Mouse (Mus musculus): ENCODE data around the gene Fat4. TPM values are rescaled to one million over a fixed set of nuclear protein-coding genes. Genes with fewer than 3 reads are reported as not detected.

Gene Fat4
- polyA plus RNA-seq, 1 experiment, result 0.24 TPM

DNA sequence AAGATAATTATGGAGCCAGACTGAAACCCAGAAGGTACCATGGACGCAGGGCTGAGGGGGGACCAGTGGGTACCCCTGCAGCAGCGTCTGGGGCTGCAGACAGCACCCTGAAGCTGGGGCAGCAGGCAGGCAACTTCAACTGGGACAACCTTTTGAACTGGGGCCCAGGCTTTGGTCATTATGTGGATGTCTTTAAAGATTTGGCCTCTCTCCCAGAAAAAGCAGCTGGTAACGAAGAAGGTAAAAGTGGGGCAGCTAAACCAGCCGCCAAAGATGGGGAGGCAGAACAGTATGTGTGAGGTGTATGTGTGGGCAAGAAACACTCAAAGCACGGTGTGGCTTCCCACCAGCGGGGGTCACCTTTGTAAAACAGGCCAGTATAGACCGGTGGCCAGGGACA is 123.8 kb downstream of the Fat4 start:
- H3K36me3 ChIP-seq (ENCODE audit: control insufficient read depth, insufficient read depth), result no peaks in the 10 kb centered on the region
- no peak overlapping the region for H3K4me2 ChIP-seq (ENCODE audit: low read depth)
- H3K79me2 ChIP-seq (ENCODE audit: control insufficient read depth, insufficient read depth), result no peaks in the 10 kb centered on the region
- H3K27me3 ChIP-seq (ENCODE audit: control insufficient read depth, insufficient read depth, insufficient read length), result no peaks in the 10 kb centered on the region
- H3K4me3 ChIP-seq, result no peak overlapping the region
- H3ac ChIP-seq (ENCODE audit: control insufficient read depth, insufficient read length), result no peak overlapping the region
- TF ChIP-seq E2F4 (IDR thresholded peaks at IDR 0.05; ENCODE audit: insufficient read depth) (no peak), TCF3 (IDR thresholded peaks at IDR 0.05; ENCODE audit: insufficient read length, low read depth) (no peak), MYOG (IDR thresholded peaks at IDR 0.05; ENCODE audit: control insufficient read depth in 1 of 3, insufficient read depth in 1 of 3, insufficient read length in 2 of 3, low read depth in 2 of 3) (no peak), REST (IDR thresholded peaks at IDR 0.05; ENCODE audit: insufficient read depth, insufficient read length) (no peak), MAX (IDR thresholded peaks at IDR 0.05; ENCODE audit: low read depth) (no peak)

DNA sequence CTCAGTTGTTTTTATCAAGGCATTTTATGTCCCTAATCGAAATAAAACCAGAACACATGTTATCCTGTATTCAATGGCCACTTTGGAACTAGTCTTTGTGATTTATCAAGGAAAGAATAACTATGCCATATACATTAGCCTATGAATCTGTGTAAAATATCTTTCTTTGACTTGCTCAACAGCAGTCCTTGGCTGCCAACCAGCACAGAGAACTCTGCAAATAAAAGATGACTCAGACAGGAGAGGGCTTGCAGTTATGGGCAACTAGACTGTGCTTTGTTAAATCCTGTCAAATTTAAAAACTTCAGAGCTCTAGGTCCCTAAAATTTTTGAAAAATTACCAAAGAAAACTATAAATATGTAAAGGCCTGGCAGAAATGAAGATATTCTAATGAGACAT is 130.9 kb downstream of the Fat4 start:
- no peak overlapping the region for H3ac ChIP-seq (ENCODE audit: control insufficient read depth, insufficient read length)
- H3K79me2 ChIP-seq (ENCODE audit: control insufficient read depth, insufficient read depth), result no peaks in the 10 kb centered on the region
- TF ChIP-seq MYOG (IDR thresholded peaks at IDR 0.05; ENCODE audit: control insufficient read depth in 1 of 3, insufficient read depth in 1 of 3, insufficient read length in 2 of 3, low read depth in 2 of 3) (no peak), POLR2AphosphoS2 (IDR thresholded peaks at IDR 0.05; ENCODE audit: insufficient read length, low read depth) (no peak), SRF (IDR thresholded peaks at IDR 0.05; ENCODE audit: control insufficient read depth, insufficient read length, low read depth) (no peak), MYOD1 (IDR thresholded peaks at IDR 0.05; ENCODE audit: control insufficient read depth in 1 of 3, insufficient read length in 2 of 3, low read depth in 2 of 3) (no peak), MAX (IDR thresholded peaks at IDR 0.05; ENCODE audit: low read depth) (no peak), USF1 (IDR thresholded peaks at IDR 0.05; ENCODE audit: low read depth) (no peak)
- H3K36me3 ChIP-seq (ENCODE audit: control insufficient read depth, insufficient read depth), result no peaks in the 10 kb centered on the region
- no peak overlapping the region for H3K4me3 ChIP-seq
- no peaks in the 10 kb centered on the region for H3K27me3 ChIP-seq (ENCODE audit: control insufficient read depth, insufficient read depth, insufficient read length)
- H3K4me2 ChIP-seq (ENCODE audit: low read depth), result no peak overlapping the region

DNA sequence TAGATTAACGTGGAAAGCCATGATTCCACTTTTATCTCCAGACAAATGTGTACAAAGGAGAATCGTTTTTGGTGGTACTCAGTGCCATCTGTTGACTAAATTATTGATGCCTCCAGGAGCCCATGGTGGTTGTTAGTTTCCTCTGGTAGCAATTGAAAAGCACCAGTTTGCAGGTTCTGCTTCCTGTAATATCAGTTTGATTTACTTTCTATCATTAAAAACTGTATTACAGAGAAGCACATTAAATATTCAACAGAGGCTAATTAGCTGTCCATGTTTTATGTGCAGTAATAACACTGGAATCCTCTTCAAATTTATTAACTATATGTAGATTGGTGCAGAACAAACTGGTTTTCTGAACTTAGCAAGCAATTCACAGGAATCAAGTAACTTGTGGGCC is 149.4 kb downstream of the Fat4 start:
- Histone ChIP-seq H3K36me3 (ENCODE audit: control insufficient read depth, insufficient read depth) (no peaks in the 10 kb centered on the region), H3ac (ENCODE audit: control insufficient read depth, insufficient read length) (no peak overlapping the region), H3K4me2 (ENCODE audit: low read depth) (no peak overlapping the region), H3K27me3 (ENCODE audit: control insufficient read depth, insufficient read depth, insufficient read length) (no peaks in the 10 kb centered on the region), H3K79me2 (ENCODE audit: control insufficient read depth, insufficient read depth) (no peaks in the 10 kb centered on the region), H3K4me3 (no peak overlapping the region)
- TF ChIP-seq REST (IDR thresholded peaks at IDR 0.05; ENCODE audit: insufficient read depth, insufficient read length) (no peak), CEBPB (IDR thresholded peaks at IDR 0.05; ENCODE audit: insufficient read depth, poor library complexity, severe bottlenecking) (no peak), MYOG (IDR thresholded peaks at IDR 0.05; ENCODE audit: control insufficient read depth in 1 of 3, insufficient read depth in 1 of 3, insufficient read length in 2 of 3, low read depth in 2 of 3) (no peak), MYOD1 (IDR thresholded peaks at IDR 0.05; ENCODE audit: control insufficient read depth in 1 of 3, insufficient read length in 2 of 3, low read depth in 2 of 3) (no peak), USF1 (IDR thresholded peaks at IDR 0.05; ENCODE audit: low read depth) (no peak), POLR2AphosphoS2 (IDR thresholded peaks at IDR 0.05; ENCODE audit: insufficient read length, low read depth) (no peak), SRF (IDR thresholded peaks at IDR 0.05; ENCODE audit: control insufficient read depth, insufficient read length, low read depth) (no peak), MAX (IDR thresholded peaks at IDR 0.05; ENCODE audit: low read depth) (no peak)

DNA sequence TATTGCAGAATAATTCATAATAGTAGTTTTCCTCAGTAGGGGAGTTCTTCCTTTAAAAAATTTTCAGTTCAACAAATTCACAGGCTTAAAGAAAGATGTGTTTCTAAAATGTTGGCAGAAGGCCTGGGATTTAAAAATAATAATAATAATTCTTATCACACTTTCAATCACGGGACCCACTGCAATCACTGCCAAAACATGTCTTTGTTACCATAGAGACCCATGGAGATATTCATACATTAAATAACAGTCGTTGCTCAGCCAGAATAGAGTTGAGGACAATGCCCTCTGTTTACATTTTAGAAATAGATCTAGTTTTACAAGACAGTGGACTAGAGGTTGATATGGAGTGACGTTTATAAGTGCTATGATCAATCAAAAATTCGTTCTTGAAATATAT is 159.7 kb downstream of the Fat4 start:
- Histone ChIP-seq H3K4me2 (ENCODE audit: low read depth) (no peak overlapping the region), H3K79me2 (ENCODE audit: control insufficient read depth, insufficient read depth) (no peaks in the 10 kb centered on the region), H3ac (ENCODE audit: control insufficient read depth, insufficient read length) (no peak overlapping the region), H3K36me3 (ENCODE audit: control insufficient read depth, insufficient read depth) (no peaks in the 10 kb centered on the region), H3K4me3 (no peak overlapping the region), H3K27me3 (ENCODE audit: control insufficient read depth, insufficient read depth, insufficient read length) (no peaks in the 10 kb centered on the region)
- TF ChIP-seq TCF3 (IDR thresholded peaks at IDR 0.05; ENCODE audit: insufficient read length, low read depth), result no peak
- TF ChIP-seq SRF (IDR thresholded peaks at IDR 0.05; ENCODE audit: control insufficient read depth, insufficient read length, low read depth), result no peak
- TF ChIP-seq MYOG (IDR thresholded peaks at IDR 0.05; ENCODE audit: control insufficient read depth in 1 of 3, insufficient read depth in 1 of 3, insufficient read length in 2 of 3, low read depth in 2 of 3), result no peak
- no peak for TF ChIP-seq CEBPB (IDR thresholded peaks at IDR 0.05; ENCODE audit: insufficient read depth, poor library complexity, severe bottlenecking)
- TF ChIP-seq REST (IDR thresholded peaks at IDR 0.05; ENCODE audit: insufficient read depth, insufficient read length), result no peak
- TF ChIP-seq USF1 (IDR thresholded peaks at IDR 0.05; ENCODE audit: low read depth), result no peak
- no peak for TF ChIP-seq TCF12 (IDR thresholded peaks at IDR 0.05; ENCODE audit: insufficient read depth, poor library complexity, severe bottlenecking)
- TF ChIP-seq MAX (IDR thresholded peaks at IDR 0.05; ENCODE audit: low read depth), result no peak
- TF ChIP-seq POLR2A (IDR thresholded peaks at IDR 0.05; ENCODE audit: insufficient read length, low read depth), result no peak
- TF ChIP-seq E2F4 (IDR thresholded peaks at IDR 0.05; ENCODE audit: insufficient read depth), result no peak

DNA sequence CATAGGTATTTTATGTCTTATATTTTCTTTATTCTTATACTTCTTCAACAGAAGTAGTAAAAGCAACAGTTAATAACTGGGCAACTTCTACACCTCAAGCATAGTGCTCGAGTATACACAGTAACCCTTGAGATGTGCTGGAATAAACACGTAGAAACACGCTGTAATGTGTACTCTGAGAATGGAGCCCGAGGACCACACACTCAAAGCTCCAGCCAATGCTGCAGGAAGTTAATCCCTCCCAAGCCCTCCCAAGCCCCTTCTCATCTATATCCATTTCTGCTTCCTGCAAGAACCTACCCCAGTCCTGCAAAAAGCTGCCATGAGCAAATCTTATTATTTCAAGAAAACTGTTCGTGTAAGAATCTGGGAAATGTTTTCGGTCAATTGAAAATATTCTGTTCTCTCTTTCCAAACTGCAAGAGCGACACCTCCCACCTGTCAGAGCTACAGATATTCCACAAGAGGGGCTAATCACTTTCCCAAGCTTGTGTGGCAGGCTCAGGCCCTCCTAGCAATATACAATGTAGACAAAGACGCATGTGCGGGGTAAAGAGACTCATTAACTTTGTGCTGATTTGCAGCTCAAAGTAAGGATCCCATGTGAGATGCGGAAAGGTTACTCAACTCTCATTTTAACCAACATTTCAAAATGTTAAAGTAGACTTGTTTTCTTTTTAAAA is 161.0 kb downstream of the Fat4 start:
- Histone ChIP-seq H3K4me2 (ENCODE audit: low read depth) (no peak overlapping the region), H3K27me3 (ENCODE audit: control insufficient read depth, insufficient read depth, insufficient read length) (no peaks in the 10 kb centered on the region), H3K79me2 (ENCODE audit: control insufficient read depth, insufficient read depth) (no peaks in the 10 kb centered on the region), H3ac (ENCODE audit: control insufficient read depth, insufficient read length) (no peak overlapping the region), H3K36me3 (ENCODE audit: control insufficient read depth, insufficient read depth) (no peaks in the 10 kb centered on the region), H3K4me3 (no peak overlapping the region)
- TF ChIP-seq CEBPB (IDR thresholded peaks at IDR 0.05; ENCODE audit: insufficient read depth, poor library complexity, severe bottlenecking) (no peak), POLR2AphosphoS2 (IDR thresholded peaks at IDR 0.05; ENCODE audit: insufficient read length, low read depth) (no peak), MAX (IDR thresholded peaks at IDR 0.05; ENCODE audit: low read depth) (no peak), E2F4 (IDR thresholded peaks at IDR 0.05; ENCODE audit: insufficient read depth) (no peak), MYOG (IDR thresholded peaks at IDR 0.05; ENCODE audit: control insufficient read depth in 1 of 3, insufficient read depth in 1 of 3, insufficient read length in 2 of 3, low read depth in 2 of 3) (no peak), TCF3 (IDR thresholded peaks at IDR 0.05; ENCODE audit: insufficient read length, low read depth) (no peak), REST (IDR thresholded peaks at IDR 0.05; ENCODE audit: insufficient read depth, insufficient read length) (no peak), POLR2A (IDR thresholded peaks at IDR 0.05; ENCODE audit: insufficient read length, low read depth) (no peak), TCF12 (IDR thresholded peaks at IDR 0.05; ENCODE audit: insufficient read depth, poor library complexity, severe bottlenecking) (no peak), MYOD1 (IDR thresholded peaks at IDR 0.05; ENCODE audit: control insufficient read depth in 1 of 3, insufficient read length in 2 of 3, low read depth in 2 of 3) (no peak), USF1 (IDR thresholded peaks at IDR 0.05; ENCODE audit: low read depth) (no peak), SRF (IDR thresholded peaks at IDR 0.05; ENCODE audit: control insufficient read depth, insufficient read length, low read depth) (no peak)

All from myocyte (in vitro differentiated cells).